Mouse (Mus musculus) spleen, postnatal 4 days (tissue): ENCODE results near the gene Mfsd4b1.
A peak's percentile ranks its signal among the peaks of the same experiment; 100 is the strongest.
"Not testable (repeated sequence)": the region's sequence is repeated elsewhere in the genome, so short reads cannot be mapped to it uniquely, and the experiment has no call there.

Experiments
- DNase-seq, 2 experiments: peaks; one replicate each; pipeline ENCODE4 v3.0.0; 2022; ENCODE audit warnings: low spot score in 2 of 2

The Mfsd4b1 gene

GRCm38 (mm10) chr10:40034956-40035355 lies 9.9 kb upstream of the Mfsd4b1 start:
- peak in 1 of 2 experiments; percentile 48 for DNase-seq

GRCm38 (mm10) chr10:40032897-40033296 lies 7.8 kb upstream of the Mfsd4b1 start:
- peak in 1 of 2 experiments; percentile 26 for DNase-seq

GRCm38 (mm10) chr10:40030716-40031115 lies 5.6 kb upstream of the Mfsd4b1 start:
- peak in 1 of 2 experiments; percentile 28 for DNase-seq

- DNase-seq, result peak in 1 of 2 experiments; percentile 14
Measured at GRCm38 (mm10) chr10:40029610-40030009, 4.5 kb upstream of the Mfsd4b1 start.

- DNase-seq, result peak in 1 of 2 experiments; percentile 37
Measured at GRCm38 (mm10) chr10:40028091-40028490, 3.0 kb upstream of the Mfsd4b1 start.

- DNase-seq, result peak in 1 of 2 experiments; percentile 25
Measured at GRCm38 (mm10) chr10:40026546-40026945, 1.5 kb upstream of the Mfsd4b1 start.

- DNase-seq, result no peak
Measured at GRCm38 (mm10) chr10:40025560-40025959, 492 bp upstream of the Mfsd4b1 start.

GRCm38 (mm10) chr10:40020401-40020800 lies 4.7 kb downstream of the Mfsd4b1 start:
- DNase-seq, result peak in 1 of 2 experiments; percentile 42

- peak in 1 of 2 experiments; percentile 22 for DNase-seq
Measured at GRCm38 (mm10) chr10:40019492-40019891, 5.6 kb downstream of the Mfsd4b1 start.

GRCm38 (mm10) chr10:40018261-40018860 lies 6.7 kb downstream of the Mfsd4b1 start:
- DNase-seq, result no peak

- no peak for DNase-seq
Measured at GRCm38 (mm10) chr10:40009591-40009990, 15.5 kb downstream of the Mfsd4b1 start.

- not testable (repeated sequence) for DNase-seq
Measured at GRCm38 (mm10) chr10:40008847-40009246, 16.2 kb downstream of the Mfsd4b1 start.

- DNase-seq, result no peak
Measured at GRCm38 (mm10) chr10:40007953-40008352, 17.1 kb downstream of the Mfsd4b1 start.

GRCm38 (mm10) chr10:40006963-40007362 lies 18.1 kb downstream of the Mfsd4b1 start:
- DNase-seq, result no peak

GRCm38 (mm10) chr10:40000746-40001145 lies 24.3 kb downstream of the Mfsd4b1 start:
- DNase-seq, result no peak

- DNase-seq, result no peak
Measured at GRCm38 (mm10) chr10:39991155-39991554, 33.9 kb downstream of the Mfsd4b1 start.

- DNase-seq, result no peak
Measured at GRCm38 (mm10) chr10:39986466-39986865, 38.6 kb downstream of the Mfsd4b1 start, which contains the start of gene Mfsd4b5. Gene Mfsd4b5, minus strand, starts transcription at chr10:39986646.

- no peak for DNase-seq
Measured at GRCm38 (mm10) chr10:39982604-39983003, 42.5 kb downstream of the Mfsd4b1 start.

GRCm38 (mm10) chr10:39978231-39978630 lies 46.8 kb downstream of the Mfsd4b1 start:
- DNase-seq, result no peak

- no peak for DNase-seq
Measured at GRCm38 (mm10) chr10:39977346-39977745, 47.7 kb downstream of the Mfsd4b1 start.

- no peak for DNase-seq
Measured at GRCm38 (mm10) chr10:39975771-39976170, 49.3 kb downstream of the Mfsd4b1 start.

GRCm38 (mm10) chr10:39974982-39975381 lies 50.1 kb downstream of the Mfsd4b1 start:
- no peak for DNase-seq

GRCm38 (mm10) chr10:39967512-39967911 lies 57.6 kb downstream of the Mfsd4b1 start:
- no peak for DNase-seq

GRCm38 (mm10) chr10:39961906-39962305 lies 63.2 kb downstream of the Mfsd4b1 start:
- no peak for DNase-seq
